Mouse (Mus musculus): ENCODE measurements around the gene Dstyk. TPM values are rescaled to one million over a fixed set of nuclear protein-coding genes. Genes with fewer than 3 reads are reported as not detected.

The Dstyk gene
- polyA plus RNA-seq, 1 experiment from 2014 or later = 10.6 TPM

- Histone ChIP-seq H3K36me3 (ENCODE audit: control insufficient read depth, insufficient read depth, low read length) (peaks cover 45% of the 10 kb centered on the region), H3K4me1 (ENCODE audit: control insufficient read depth, insufficient read depth, low read length) (peaks cover 61% of the 10 kb centered on the region), H3K4me2 (ENCODE audit: low read length) (no peak overlapping the region), H3K27me3 (ENCODE audit: control insufficient read depth, insufficient read depth, low read length) (no peaks in the 10 kb centered on the region), H3K27ac (replicated peaks; ENCODE audit: low read depth, low read length) (peak overlapping the region; percentile 89), H3K9ac (replicated peaks; ENCODE audit: low read length) (no peak overlapping the region), H3K9me3 (ENCODE audit: control insufficient read depth, low read length) (no peaks in the 10 kb centered on the region), H3K4me3 (replicated peaks; ENCODE audit: low read depth, low read length) (no peak overlapping the region)
- DNase-seq = no peak
- no peak for ATAC-seq (ENCODE audit: low FRiP score, low TSS enrichment)
- WGBS = 84% methylated on average over 3 of the region's 3 CpGs
These were observed 42.5 kb upstream of the Dstyk start for GRCm38 (mm10) chr1:132374873-132375244.

DNA sequence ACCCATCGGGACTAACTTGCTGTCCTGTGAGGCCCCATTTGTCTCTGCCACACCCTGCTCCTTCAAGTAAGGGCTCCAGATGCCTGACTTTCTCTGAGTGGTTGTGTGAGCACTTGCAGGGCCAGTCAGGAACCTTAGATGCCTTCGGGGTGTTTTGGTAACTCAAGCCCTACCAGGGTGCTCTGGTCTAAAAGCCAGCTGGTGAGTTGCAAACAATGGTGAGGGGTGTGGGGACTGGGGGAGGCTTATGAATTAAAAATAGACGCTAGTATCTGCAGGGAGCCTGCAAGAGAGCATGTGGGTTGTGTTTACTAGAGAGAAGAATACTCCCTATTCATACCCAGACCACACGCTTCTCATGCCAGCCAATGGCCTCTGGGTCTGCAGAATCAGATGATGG lies 42.1 kb upstream of the Dstyk start:
- Histone ChIP-seq H3K9ac (replicated peaks; ENCODE audit: low read length) (no peak overlapping the region; the same call in 1 of the 2 replicates), H3K9me3 (ENCODE audit: control insufficient read depth, low read length) (no peaks in the 10 kb centered on the region), H3K4me2 (ENCODE audit: low read length) (no peak overlapping the region), H3K27ac (replicated peaks; ENCODE audit: low read depth, low read length) (peak overlapping the region; percentile 89; the same call in 1 of the 2 replicates), H3K36me3 (ENCODE audit: control insufficient read depth, insufficient read depth, low read length) (peaks cover 46% of the 10 kb centered on the region), H3K4me1 (ENCODE audit: control insufficient read depth, insufficient read depth, low read length) (peaks cover 61% of the 10 kb centered on the region), H3K27me3 (ENCODE audit: control insufficient read depth, insufficient read depth, low read length) (no peaks in the 10 kb centered on the region), H3K4me3 (replicated peaks; ENCODE audit: low read depth, low read length) (no peak overlapping the region)
- ATAC-seq (ENCODE audit: low FRiP score, low TSS enrichment) (no peak), DNase-seq (no peak)
- WGBS = 32% methylated on average over 4 of the region's 4 CpGs

- H3K4me2 ChIP-seq (ENCODE audit: low read length) = no peak overlapping the region
- 81% methylated on average over 8 of the region's 8 CpGs for WGBS
- no peak overlapping the region for H3K9ac ChIP-seq (replicated peaks; ENCODE audit: low read length)
- peaks cover 50% of the 10 kb centered on the region for H3K4me1 ChIP-seq (ENCODE audit: control insufficient read depth, insufficient read depth, low read length)
- H3K27me3 ChIP-seq (ENCODE audit: control insufficient read depth, insufficient read depth, low read length) = no peaks in the 10 kb centered on the region
- H3K9me3 ChIP-seq (ENCODE audit: control insufficient read depth, low read length) = no peaks in the 10 kb centered on the region
- H3K4me3 ChIP-seq (replicated peaks; ENCODE audit: low read depth, low read length) = no peak overlapping the region
- peaks cover 50% of the 10 kb centered on the region for H3K36me3 ChIP-seq (ENCODE audit: control insufficient read depth, insufficient read depth, low read length)
- H3K27ac ChIP-seq (replicated peaks; ENCODE audit: low read depth, low read length) = peak overlapping the region; percentile 38; the same call in 1 of the 2 replicates
- ATAC-seq (ENCODE audit: low FRiP score, low TSS enrichment) (no peak), DNase-seq (no peak)
These were observed 40.9 kb upstream of the Dstyk start for GRCm38 (mm10) chr1:132376211-132377054.

DNA sequence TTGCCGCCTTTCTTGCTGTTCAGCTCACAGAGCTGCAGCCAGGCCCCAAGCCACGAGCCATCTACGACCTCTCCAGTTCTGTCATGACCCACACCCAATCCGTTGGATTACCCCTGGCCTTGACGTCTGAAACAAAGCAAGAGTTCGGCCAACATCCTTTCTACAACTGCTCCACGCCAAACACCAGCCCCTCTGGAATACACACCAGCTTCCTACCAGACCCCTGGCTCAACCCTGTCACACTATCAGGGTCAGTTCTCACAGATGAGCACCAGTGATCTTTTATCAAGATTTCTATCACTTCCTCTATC lies 40.3 kb upstream of the Dstyk start:
- H3K4me3 ChIP-seq (replicated peaks; ENCODE audit: low read depth, low read length) = no peak overlapping the region
- ATAC-seq (ENCODE audit: low FRiP score, low TSS enrichment) = no peak
- H3K4me2 ChIP-seq (ENCODE audit: low read length) = no peak overlapping the region
- H3K27ac ChIP-seq (replicated peaks; ENCODE audit: low read depth, low read length) = peak overlapping the region; percentile 38; the same call in 1 of the 2 replicates
- no peaks in the 10 kb centered on the region for H3K27me3 ChIP-seq (ENCODE audit: control insufficient read depth, insufficient read depth, low read length)
- no peaks in the 10 kb centered on the region for H3K9me3 ChIP-seq (ENCODE audit: control insufficient read depth, low read length)
- 74% methylated on average over 7 of the region's 7 CpGs for WGBS
- peaks cover 52% of the 10 kb centered on the region for H3K36me3 ChIP-seq (ENCODE audit: control insufficient read depth, insufficient read depth, low read length)
- H3K4me1 ChIP-seq (ENCODE audit: control insufficient read depth, insufficient read depth, low read length) = peaks cover 44% of the 10 kb centered on the region
- no peak overlapping the region for H3K9ac ChIP-seq (replicated peaks; ENCODE audit: low read length)
- no peak for DNase-seq

DNA sequence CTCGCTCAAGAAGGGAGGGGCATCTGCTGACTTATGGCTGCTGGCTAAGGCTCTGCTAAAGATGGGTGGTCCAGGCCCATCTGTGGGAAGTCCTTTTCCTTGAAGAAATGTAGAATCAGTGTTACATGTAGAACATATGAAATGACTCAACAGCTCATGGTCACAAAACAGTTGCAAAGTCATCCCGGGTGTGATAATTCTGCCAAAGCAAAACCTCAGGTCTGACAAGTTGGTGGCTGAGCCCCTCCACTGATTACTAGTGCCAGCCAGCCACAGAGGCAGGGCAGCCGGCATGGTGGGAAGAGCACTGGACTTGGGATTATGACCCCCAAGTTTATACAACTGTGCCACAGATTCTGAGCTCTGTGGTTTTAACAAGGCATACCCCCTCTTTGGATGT lies 39.5 kb upstream of the Dstyk start:
- H3K4me3 ChIP-seq (replicated peaks; ENCODE audit: low read depth, low read length) = no peak overlapping the region

GRCm38 (mm10) chr1:132380550-132381100 lies 36.7 kb upstream of the Dstyk start:
- WGBS = 80% methylated on average over 27 of the region's 27 CpGs
- ATAC-seq (ENCODE audit: low FRiP score, low TSS enrichment) (no peak), DNase-seq (no peak)
- H3K4me3 ChIP-seq (replicated peaks; ENCODE audit: low read depth, low read length) = no peak overlapping the region
- no peaks in the 10 kb centered on the region for H3K9me3 ChIP-seq (ENCODE audit: control insufficient read depth, low read length)
- H3K4me2 ChIP-seq (ENCODE audit: low read length) = no peak overlapping the region
- H3K9ac ChIP-seq (replicated peaks; ENCODE audit: low read length) = no peak overlapping the region
- no peaks in the 10 kb centered on the region for H3K27me3 ChIP-seq (ENCODE audit: control insufficient read depth, insufficient read depth, low read length)
- H3K4me1 ChIP-seq (ENCODE audit: control insufficient read depth, insufficient read depth, low read length) = peaks cover 24% of the 10 kb centered on the region
- H3K27ac ChIP-seq (replicated peaks; ENCODE audit: low read depth, low read length) = no peak overlapping the region
- peaks cover 46% of the 10 kb centered on the region for H3K36me3 ChIP-seq (ENCODE audit: control insufficient read depth, insufficient read depth, low read length)

More for the DNA sequence above, 39.5 kb upstream of the Dstyk start:
- no peak for DNase-seq
- 83% methylated on average over 3 of the region's 3 CpGs for WGBS
- Histone ChIP-seq H3K36me3 (ENCODE audit: control insufficient read depth, insufficient read depth, low read length) (peaks cover 52% of the 10 kb centered on the region), H3K27me3 (ENCODE audit: control insufficient read depth, insufficient read depth, low read length) (no peaks in the 10 kb centered on the region), H3K27ac (replicated peaks; ENCODE audit: low read depth, low read length) (no peak overlapping the region), H3K9me3 (ENCODE audit: control insufficient read depth, low read length) (no peaks in the 10 kb centered on the region), H3K4me2 (ENCODE audit: low read length) (no peak overlapping the region), H3K9ac (replicated peaks; ENCODE audit: low read length) (no peak overlapping the region), H3K4me1 (ENCODE audit: control insufficient read depth, insufficient read depth, low read length) (peaks cover 36% of the 10 kb centered on the region)
- no peak for ATAC-seq (ENCODE audit: low FRiP score, low TSS enrichment)

- DNase-seq = no peak
- 48% methylated on average over 10 of the region's 10 CpGs for WGBS
- 0 out of 2 replicates have a peak overlapping the region, but pooled peaks have one; percentile 41 for H3K27ac ChIP-seq (replicated peaks; ENCODE audit: low read depth, low read length)
These were observed 35.4 kb upstream of the Dstyk start for GRCm38 (mm10) chr1:132381929-132382328.

DNA sequence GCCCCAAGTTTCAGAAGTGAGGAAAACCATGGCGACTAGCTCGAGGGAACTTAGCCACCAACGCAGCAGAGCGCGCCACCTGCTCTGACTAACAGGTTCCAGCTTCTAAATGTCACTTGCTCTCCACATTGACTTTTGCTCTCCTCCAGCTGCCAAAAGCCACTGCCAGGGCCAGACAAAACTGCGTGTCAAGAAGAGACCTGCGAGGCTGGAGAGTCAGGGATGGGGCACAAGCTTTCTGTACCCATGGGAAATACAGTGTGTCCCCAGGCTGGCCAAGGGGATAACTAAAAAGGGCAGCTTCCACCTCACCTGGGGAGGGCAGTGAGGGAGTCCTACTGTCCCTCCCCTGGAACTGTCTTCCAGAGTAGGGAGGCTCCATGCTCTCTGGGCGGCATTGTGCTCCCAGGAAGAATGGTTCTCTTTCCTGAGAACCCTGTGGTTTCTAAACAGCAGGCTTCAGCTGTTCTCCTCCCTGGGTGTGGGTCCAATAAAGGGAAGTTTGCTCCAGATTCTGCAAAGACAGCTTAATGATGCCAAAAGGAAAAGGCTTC lies 33.3 kb upstream of the Dstyk start:
- no peak for ATAC-seq (ENCODE audit: low FRiP score, low TSS enrichment)
- Histone ChIP-seq H3K27ac (replicated peaks; ENCODE audit: low read depth, low read length) (no peak overlapping the region), H3K4me3 (replicated peaks; ENCODE audit: low read depth, low read length) (no peak overlapping the region), H3K36me3 (ENCODE audit: control insufficient read depth, insufficient read depth, low read length) (peaks cover 25% of the 10 kb centered on the region), H3K4me1 (ENCODE audit: control insufficient read depth, insufficient read depth, low read length) (peaks cover 42% of the 10 kb centered on the region), H3K4me2 (ENCODE audit: low read length) (no peak overlapping the region), H3K27me3 (ENCODE audit: control insufficient read depth, insufficient read depth, low read length) (no peaks in the 10 kb centered on the region), H3K9ac (replicated peaks; ENCODE audit: low read length) (no peak overlapping the region), H3K9me3 (ENCODE audit: control insufficient read depth, low read length) (no peaks in the 10 kb centered on the region)
- DNase-seq = no peak
- 90% methylated on average over 8 of the region's 8 CpGs for WGBS

More at GRCm38 (mm10) chr1:132381929-132382328, 35.4 kb upstream of the Dstyk start:
- no peak overlapping the region for H3K4me3 ChIP-seq (replicated peaks; ENCODE audit: low read depth, low read length)
- ATAC-seq (ENCODE audit: low FRiP score, low TSS enrichment) = no peak
- H3K9ac ChIP-seq (replicated peaks; ENCODE audit: low read length) = no peak overlapping the region
- H3K36me3 ChIP-seq (ENCODE audit: control insufficient read depth, insufficient read depth, low read length) = peaks cover 42% of the 10 kb centered on the region
- H3K9me3 ChIP-seq (ENCODE audit: control insufficient read depth, low read length) = no peaks in the 10 kb centered on the region
- H3K4me2 ChIP-seq (ENCODE audit: low read length) = no peak overlapping the region
- peaks cover 24% of the 10 kb centered on the region for H3K4me1 ChIP-seq (ENCODE audit: control insufficient read depth, insufficient read depth, low read length)
- no peaks in the 10 kb centered on the region for H3K27me3 ChIP-seq (ENCODE audit: control insufficient read depth, insufficient read depth, low read length)
